Mouse (Mus musculus) C2C12 (cell line): ENCODE data around the gene Wdr83. TPM values are rescaled to one million over a fixed set of nuclear protein-coding genes. Genes with fewer than 3 reads are reported as not detected.

Source experiments
- H3K27me3 ChIP-seq: one replicate; pipeline ENCODE4 v1.6.1; 2011; ENCODE audit not compliant: control insufficient read depth, insufficient read depth, insufficient read length
- H3K36me3 ChIP-seq: one replicate; pipeline ENCODE4 v1.6.1; 2011; ENCODE audit not compliant: control insufficient read depth, insufficient read depth
- H3K4me3 ChIP-seq: one replicate; pipeline ENCODE4 v1.5.1; 2011; ENCODE audit warnings: mild to moderate bottlenecking, control low read depth; ENCODE audit not compliant: poor library complexity, insufficient read depth, severe bottlenecking
- H3K79me2 ChIP-seq: one replicate; pipeline ENCODE4 v1.6.1; 2011; ENCODE audit not compliant: control insufficient read depth, insufficient read depth
- H3K79me3 ChIP-seq: one replicate; pipeline ENCODE4 v1.6.1; 2011; ENCODE audit warnings: low read depth, control low read depth
- H3ac ChIP-seq: one replicate; pipeline ENCODE3; 2011; ENCODE audit warnings: low read depth; ENCODE audit not compliant: control insufficient read depth, insufficient read length
- CEBPB ChIP-seq: IDR thresholded peaks from one replicate; pipeline ENCODE4 v1.6.1; 2011; ENCODE audit warnings: low read depth, mild to moderate bottlenecking, control low read depth, moderate library complexity
- CTCF ChIP-seq: IDR thresholded peaks from one replicate; pipeline ENCODE4 v1.5.1; 2011; ENCODE audit not compliant: control insufficient read depth, insufficient read depth, insufficient read length
- FOSL1 ChIP-seq: IDR thresholded peaks from one replicate; pipeline ENCODE4 v1.8.0; 2011; ENCODE audit warnings: mild to moderate bottlenecking, low read length; ENCODE audit not compliant: poor library complexity, insufficient read depth, severe bottlenecking
- MAX ChIP-seq: IDR thresholded peaks from one replicate; pipeline ENCODE4 v1.6.1; 2011; ENCODE audit warnings: mild to moderate bottlenecking, control low read depth
- MYOD1 ChIP-seq: IDR thresholded peaks from one replicate; pipeline ENCODE4 v1.6.1; 2011; ENCODE audit warnings: low read depth; ENCODE audit not compliant: control insufficient read depth, insufficient read length
- MYOG ChIP-seq: IDR thresholded peaks from one replicate; pipeline ENCODE4 v1.6.1; 2011; ENCODE audit not compliant: control insufficient read depth, insufficient read length; ENCODE audit errors: extremely low read depth
- USF1 ChIP-seq: IDR thresholded peaks from one replicate; pipeline ENCODE4 v1.6.1; 2011; ENCODE audit warnings: low read depth, mild to moderate bottlenecking, control low read depth, moderate library complexity
- polyA plus RNA-seq: library from polyadenylated mRNA; unstranded; fragments of >200 nt; fragmentation: generic; extraction: Trizol; gene quantifications from one replicate; pipeline ENCODE4 v1.2.1, GENCODE M21; 2012; ENCODE audit warnings: missing spikeins

Gene Wdr83
- polyA plus RNA-seq, 1 experiment = 25.0 TPM

GRCm38 (mm10) chr8:85115501-85115900 lies 34.4 kb upstream of the Wdr83 start:
- Histone ChIP-seq H3K79me2 (no peaks in the 10 kb centered on the region), H3ac (no peak overlapping the region), H3K36me3 (no peaks in the 10 kb centered on the region), H3K27me3 (no peaks in the 10 kb centered on the region), H3K79me3 (no peaks in the 10 kb centered on the region), H3K4me3 (no peak overlapping the region)
- TF ChIP-seq MYOG (no peak), CEBPB (no peak), USF1 (no peak), CTCF (no peak), MYOD1 (no peak), FOSL1 (no peak), MAX (no peak)

GRCm38 (mm10) chr8:85113241-85113640 lies 32.1 kb upstream of the Wdr83 start:
- no peaks in the 10 kb centered on the region for H3K79me3 ChIP-seq
- H3K79me2 ChIP-seq = no peaks in the 10 kb centered on the region
- H3K27me3 ChIP-seq = no peaks in the 10 kb centered on the region
- no peaks in the 10 kb centered on the region for H3K36me3 ChIP-seq
- TF ChIP-seq FOSL1 = no peak
- TF ChIP-seq USF1 = no peak
- no peak for TF ChIP-seq MYOG
- no peak for TF ChIP-seq MAX
- no peak for TF ChIP-seq MYOD1
- TF ChIP-seq CTCF = no peak
- TF ChIP-seq CEBPB = no peak
- no peak overlapping the region for H3K4me3 ChIP-seq
- no peak overlapping the region for H3ac ChIP-seq

GRCm38 (mm10) chr8:85100076-85100665 lies 19.1 kb upstream of the Wdr83 start:
- H3K79me3 ChIP-seq = no peaks in the 10 kb centered on the region
- no peaks in the 10 kb centered on the region for H3K27me3 ChIP-seq
- H3ac ChIP-seq = no peak overlapping the region
- no peak overlapping the region for H3K4me3 ChIP-seq
- peaks cover 7% of the 10 kb centered on the region for H3K36me3 ChIP-seq
- H3K79me2 ChIP-seq = no peaks in the 10 kb centered on the region
- TF ChIP-seq MYOD1 = no peak
- TF ChIP-seq MYOG = no peak
- no peak for TF ChIP-seq USF1
- no peak for TF ChIP-seq CTCF
- TF ChIP-seq CEBPB = no peak
- TF ChIP-seq FOSL1 = no peak
- no peak for TF ChIP-seq MAX

GRCm38 (mm10) chr8:85096850-85097249 lies 15.7 kb upstream of the Wdr83 start:
- Histone ChIP-seq H3K36me3 (peaks cover 16% of the 10 kb centered on the region), H3K4me3 (no peak overlapping the region), H3K79me3 (no peaks in the 10 kb centered on the region), H3K27me3 (no peaks in the 10 kb centered on the region), H3K79me2 (no peaks in the 10 kb centered on the region), H3ac (no peak overlapping the region)
- no peak for TF ChIP-seq MAX
- no peak for TF ChIP-seq CEBPB
- no peak for TF ChIP-seq USF1
- TF ChIP-seq FOSL1 = no peak
- no peak for TF ChIP-seq MYOG
- TF ChIP-seq MYOD1 = no peak
- TF ChIP-seq CTCF = no peak

GRCm38 (mm10) chr8:85096196-85096595 lies 15.1 kb upstream of the Wdr83 start:
- no peak for TF ChIP-seq CEBPB
- no peak for TF ChIP-seq MYOD1
- no peak for TF ChIP-seq FOSL1
- TF ChIP-seq USF1 = no peak
- no peak for TF ChIP-seq CTCF
- TF ChIP-seq MYOG = no peak
- no peak for TF ChIP-seq MAX
- Histone ChIP-seq H3K4me3 (no peak overlapping the region), H3K79me2 (no peaks in the 10 kb centered on the region), H3ac (no peak overlapping the region), H3K36me3 (peaks cover 16% of the 10 kb centered on the region), H3K27me3 (no peaks in the 10 kb centered on the region), H3K79me3 (no peaks in the 10 kb centered on the region)

- Histone ChIP-seq H3K36me3 (peaks cover 16% of the 10 kb centered on the region), H3K79me3 (no peaks in the 10 kb centered on the region), H3K79me2 (no peaks in the 10 kb centered on the region), H3ac (no peak overlapping the region), H3K4me3 (no peak overlapping the region), H3K27me3 (no peaks in the 10 kb centered on the region)
- no peak for TF ChIP-seq MAX
- no peak for TF ChIP-seq MYOG
- TF ChIP-seq MYOD1 = no peak
- TF ChIP-seq FOSL1 = no peak
- no peak for TF ChIP-seq CEBPB
- no peak for TF ChIP-seq USF1
- no peak for TF ChIP-seq CTCF
These were observed 14.5 kb upstream of the Wdr83 start for GRCm38 (mm10) chr8:85095566-85095965.
